Mouse (Mus musculus) limb, embryonic 15.5 days (tissue): ENCODE results near the gene Flnb. TPM values are rescaled to one million over a fixed set of nuclear protein-coding genes. Genes with fewer than 3 reads are reported as not detected.

Source experiments
- ATAC-seq: fragments of 200-750 bp; cut with Nextera tagmentation; 2 replicates; pipeline ENCODE4 v1.8.0; 2017; ENCODE audit warnings: low read depth, moderate TSS enrichment; ENCODE audit not compliant: insufficient number of reproducible peaks, low FRiP score, low TSS enrichment
- H3K27ac ChIP-seq: fragments of 300-500 bp; sonication (generic); 2 replicates; pipeline ENCODE4 v1.5.1; 2015; ENCODE audit warnings: moderate library complexity, mild to moderate bottlenecking, inconsistent platforms
- H3K27me3 ChIP-seq: fragments of 300-500 bp; sonication (generic); 2 replicates; pipeline ENCODE4 v1.6.1; 2015; ENCODE audit warnings: inconsistent platforms
- H3K36me3 ChIP-seq: fragments of 300-500 bp; sonication (generic); 2 replicates; pipeline ENCODE4 v1.6.1; 2015; ENCODE audit warnings: inconsistent platforms
- H3K4me1 ChIP-seq: fragments of 300-500 bp; sonication (generic); 2 replicates; pipeline ENCODE4 v1.6.1; 2015; ENCODE audit warnings: inconsistent platforms
- H3K4me2 ChIP-seq: fragments of 300-500 bp; sonication (generic); 2 replicates; pipeline ENCODE4 v1.6.1; 2015; ENCODE audit warnings: mild to moderate bottlenecking, inconsistent platforms
- H3K4me3 ChIP-seq: fragments of 300-500 bp; sonication (generic); 2 replicates; pipeline ENCODE4 v1.5.1; 2015; ENCODE audit warnings: mild to moderate bottlenecking, inconsistent platforms
- H3K9ac ChIP-seq: fragments of 300-500 bp; sonication (generic); 2 replicates; pipeline ENCODE4 v1.6.1; 2015; ENCODE audit warnings: inconsistent platforms
- H3K9me3 ChIP-seq: fragments of 300-500 bp; sonication (generic); 2 replicates; pipeline ENCODE4 v1.6.1; 2016; ENCODE audit warnings: inconsistent platforms
- WGBS: fragments of 180-500 bp; shearing (Covaris S2); methylation state at CpG from one replicate; pipeline ENCODE4 v1.1.7; 2015; 5-methylcytosine and 5-hydroxymethylcytosine counted together
- polyA plus RNA-seq: library from polyadenylated mRNA; unstranded; fragments of >200 nt; fragmentation: Nextera tagmentation; extraction: Ambion mirVana; gene quantifications from 2 replicates; pipeline ENCODE4 v1.2.1, GENCODE M21; 2015

Flnb gene
- polyA plus RNA-seq, 1 experiment from 2014 or later = 33.0 TPM

DNA sequence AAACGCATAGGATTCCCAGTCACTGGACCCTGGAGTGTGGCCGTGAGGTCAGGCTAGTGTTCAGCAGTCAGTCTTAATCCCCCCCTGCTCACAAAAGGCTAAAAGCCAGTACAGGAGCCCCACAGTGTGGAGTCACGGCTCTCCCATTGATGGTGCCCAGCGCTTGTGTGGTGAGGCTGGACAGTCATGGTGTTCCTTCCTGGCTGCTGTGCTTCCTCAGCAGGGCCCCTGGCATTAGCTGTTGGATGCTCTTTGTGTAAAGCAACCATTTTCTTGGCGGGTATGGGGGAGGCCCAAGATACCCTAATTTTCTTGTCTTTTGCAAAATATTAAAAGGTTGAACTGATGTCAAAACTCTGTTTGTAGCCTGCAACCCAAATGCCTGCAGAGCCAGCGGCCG, 69.4 kb downstream of the Flnb start:
- Histone ChIP-seq H3K27me3 (no peaks in the 10 kb centered on the region), H3K4me3 (no peak overlapping the region), H3K27ac (no peak overlapping the region; the same call in 1 of the 2 replicates), H3K36me3 (peaks cover 53% of the 10 kb centered on the region), H3K4me1 (peaks cover 38% of the 10 kb centered on the region), H3K9ac (no peak overlapping the region), H3K9me3 (no peaks in the 10 kb centered on the region), H3K4me2 (no peak overlapping the region)
- ATAC-seq = no peak
- 90% methylated on average over 7 of the region's 7 CpGs for WGBS

DNA sequence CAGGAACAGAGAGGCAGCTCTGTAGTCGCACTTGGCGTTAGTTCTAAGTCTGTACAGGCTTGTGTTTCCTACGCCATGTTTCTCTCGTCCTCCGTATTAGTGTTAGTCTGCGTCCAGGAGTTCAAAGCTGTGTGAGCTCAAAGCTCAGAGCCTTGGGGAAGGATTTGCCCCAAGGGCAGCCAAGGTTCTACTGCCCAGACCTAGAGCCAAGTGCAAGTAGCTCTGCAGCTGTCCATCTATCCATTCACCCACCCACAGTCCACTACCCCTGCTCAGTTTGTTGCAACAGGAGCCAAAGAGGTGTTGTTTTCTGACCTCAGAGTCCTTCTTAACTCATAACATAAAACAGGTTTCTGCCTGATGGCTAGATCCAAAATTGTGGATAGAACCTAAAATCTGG, 70.5 kb downstream of the Flnb start:
- no peak overlapping the region for H3K4me2 ChIP-seq
- WGBS = 65% methylated on average over 6 of the region's 6 CpGs
- H3K36me3 ChIP-seq = peaks cover 56% of the 10 kb centered on the region
- no peaks in the 10 kb centered on the region for H3K9me3 ChIP-seq
- no peak overlapping the region for H3K9ac ChIP-seq
- H3K27ac ChIP-seq = peak overlapping the region; percentile 90
- ATAC-seq = no peak
- peaks cover 38% of the 10 kb centered on the region for H3K4me1 ChIP-seq
- no peak overlapping the region for H3K4me3 ChIP-seq
- H3K27me3 ChIP-seq = no peaks in the 10 kb centered on the region

DNA sequence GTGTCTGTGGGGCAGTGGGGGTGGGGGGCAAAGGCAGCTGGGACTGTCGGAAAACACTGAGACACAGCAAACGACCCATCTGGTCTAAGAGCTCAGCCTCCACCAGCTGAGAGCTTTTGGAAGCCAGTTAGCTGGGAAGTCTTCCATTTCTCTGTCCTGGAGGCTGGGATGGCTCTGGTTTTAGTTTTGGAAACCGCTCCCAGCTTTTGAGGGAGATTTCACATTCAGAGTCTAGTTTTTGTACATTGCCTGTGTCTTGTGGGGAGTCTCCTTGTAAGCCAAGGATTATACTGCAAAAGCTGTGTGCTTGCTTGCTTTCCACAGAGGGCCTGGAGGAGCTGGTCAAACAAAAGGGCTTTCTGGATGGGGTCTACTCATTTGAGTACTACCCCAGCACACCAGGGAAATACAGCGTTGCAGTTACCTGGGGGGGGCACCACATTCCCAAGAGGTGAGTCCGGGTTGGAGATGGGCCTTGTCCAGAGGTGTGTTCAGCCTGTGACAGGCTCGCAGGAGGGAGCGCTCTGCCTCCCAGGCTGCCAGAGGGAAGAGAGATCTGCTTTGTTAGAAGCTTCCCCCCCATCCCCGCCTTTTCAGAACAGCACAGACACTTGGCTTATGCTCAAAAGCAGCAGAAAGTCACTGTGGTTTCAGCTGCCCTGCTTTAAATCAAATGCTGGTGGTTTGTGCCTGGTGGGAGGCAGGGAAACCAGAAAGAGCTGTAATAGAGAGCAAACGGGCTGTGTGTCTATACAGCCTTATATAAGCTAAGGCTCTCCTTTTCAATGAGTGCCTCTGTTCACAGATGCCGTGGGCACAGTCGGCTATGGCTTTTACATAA, 71.3 kb downstream of the Flnb start:
- no peak overlapping the region; the same call in 1 of the 2 replicates for H3K9ac ChIP-seq
- peak; percentile 81 for ATAC-seq
- H3K4me2 ChIP-seq = peak overlapping the region; percentile 22
- H3K36me3 ChIP-seq = peaks cover 58% of the 10 kb centered on the region
- H3K27me3 ChIP-seq = no peaks in the 10 kb centered on the region
- no peaks in the 10 kb centered on the region for H3K9me3 ChIP-seq
- H3K27ac ChIP-seq = peak overlapping the region; percentile 90
- no peak overlapping the region for H3K4me3 ChIP-seq
- 27% methylated on average over 11 of the region's 11 CpGs for WGBS
- H3K4me1 ChIP-seq = peaks cover 38% of the 10 kb centered on the region

DNA sequence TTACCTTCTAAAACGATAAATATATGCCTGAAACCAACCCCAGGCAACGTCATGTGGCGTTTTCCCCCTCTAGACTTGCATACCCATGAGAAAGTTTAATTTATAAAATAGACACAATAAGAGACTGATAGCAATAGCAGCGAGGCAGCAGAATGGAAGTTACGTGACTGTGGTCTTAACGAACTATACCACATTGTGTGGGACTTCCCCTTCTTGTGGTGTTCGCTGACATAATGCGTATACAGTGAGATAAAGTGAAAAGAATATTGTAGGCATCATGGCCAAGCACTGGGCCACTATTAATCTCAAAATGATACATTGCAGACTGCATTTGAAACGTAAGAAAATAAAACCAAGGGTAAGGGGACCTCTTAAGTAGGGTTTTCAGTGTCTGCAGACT, 72.1 kb downstream of the Flnb start:
- no peaks in the 10 kb centered on the region for H3K27me3 ChIP-seq
- WGBS = 50% methylated on average over 9 of the region's 9 CpGs
- H3K36me3 ChIP-seq = peaks cover 58% of the 10 kb centered on the region
- peak overlapping the region; percentile 90 for H3K27ac ChIP-seq
- no peak overlapping the region for H3K4me2 ChIP-seq
- no peak for ATAC-seq
- H3K9me3 ChIP-seq = no peaks in the 10 kb centered on the region
- no peak overlapping the region for H3K9ac ChIP-seq
- peaks cover 38% of the 10 kb centered on the region for H3K4me1 ChIP-seq
- H3K4me3 ChIP-seq = no peak overlapping the region

DNA sequence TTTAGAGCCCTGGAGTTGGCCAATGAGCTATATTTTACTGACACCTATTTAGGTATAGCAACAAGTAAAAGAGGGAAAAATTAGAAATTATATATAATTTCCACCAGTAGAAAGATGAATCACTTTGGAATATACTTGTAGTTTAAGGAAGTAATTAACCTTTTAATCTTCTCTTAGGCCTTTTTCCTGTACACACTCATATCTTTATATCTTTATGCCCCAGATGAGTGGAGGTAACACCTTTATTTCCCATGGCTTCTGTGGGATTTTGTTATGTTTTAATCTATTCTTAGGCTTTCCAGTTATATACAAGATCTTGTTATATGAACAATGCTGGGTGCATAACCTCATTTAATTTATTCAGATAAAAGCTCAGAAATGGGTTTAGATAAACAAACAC, 73.6 kb downstream of the Flnb start:
- H3K36me3 ChIP-seq = peaks cover 59% of the 10 kb centered on the region
- H3K9ac ChIP-seq = no peak overlapping the region
- no peaks in the 10 kb centered on the region for H3K9me3 ChIP-seq
- ATAC-seq = no peak
- H3K4me3 ChIP-seq = no peak overlapping the region
- no peak overlapping the region for H3K27ac ChIP-seq
- H3K4me2 ChIP-seq = no peak overlapping the region
- peaks cover 36% of the 10 kb centered on the region for H3K4me1 ChIP-seq
- H3K27me3 ChIP-seq = no peaks in the 10 kb centered on the region

DNA sequence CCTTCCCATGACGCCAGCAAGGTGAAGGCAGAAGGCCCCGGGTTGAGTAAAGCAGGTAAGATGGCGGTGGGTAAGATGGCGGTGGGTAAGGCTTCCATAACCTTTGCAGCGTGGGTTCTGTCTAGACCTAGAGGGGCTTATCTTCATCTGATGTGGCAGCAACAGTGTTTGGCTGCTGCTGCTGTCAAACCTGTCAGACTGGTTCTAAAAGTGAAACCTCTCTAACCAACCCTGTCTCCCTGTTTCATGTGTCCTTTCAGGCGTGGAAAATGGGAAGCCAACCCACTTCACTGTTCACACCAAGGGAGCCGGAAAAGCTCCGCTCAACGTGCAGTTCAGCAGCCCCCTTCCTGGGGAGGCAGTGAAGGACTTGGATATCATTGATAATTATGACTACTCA, 78.4 kb downstream of the Flnb start:
- peaks cover 51% of the 10 kb centered on the region for H3K4me1 ChIP-seq
- no peaks in the 10 kb centered on the region for H3K9me3 ChIP-seq
- H3K27ac ChIP-seq = peak overlapping the region; percentile 80
- H3K36me3 ChIP-seq = peaks cover 59% of the 10 kb centered on the region
- 71% methylated on average over 9 of the region's 9 CpGs for WGBS
- no peak for ATAC-seq
- H3K9ac ChIP-seq = no peak overlapping the region
- H3K4me3 ChIP-seq = no peak overlapping the region
- H3K27me3 ChIP-seq = no peaks in the 10 kb centered on the region
- no peak overlapping the region for H3K4me2 ChIP-seq

DNA sequence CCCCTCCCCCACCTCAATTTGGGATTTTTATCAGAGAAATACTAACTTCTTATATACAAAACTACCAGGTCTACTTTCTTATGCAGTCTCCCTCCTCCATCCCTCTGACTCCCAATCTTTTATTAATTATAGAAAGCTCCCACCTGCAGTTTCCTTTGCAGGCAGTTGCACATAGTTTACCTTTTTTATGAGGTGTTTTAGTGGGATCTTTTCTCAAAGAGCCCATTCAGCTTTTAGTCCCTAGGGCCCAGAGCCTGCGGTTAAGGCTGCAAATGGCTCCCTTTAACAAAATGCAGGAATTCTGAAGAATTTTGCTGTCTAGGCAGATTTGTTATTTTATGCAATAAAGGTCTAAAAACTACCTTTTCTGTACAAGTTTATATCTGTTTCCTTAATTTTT, 78.9 kb downstream of the Flnb start:
- Histone ChIP-seq H3K9me3 (no peaks in the 10 kb centered on the region), H3K4me1 (peaks cover 56% of the 10 kb centered on the region), H3K36me3 (peaks cover 57% of the 10 kb centered on the region), H3K27me3 (no peaks in the 10 kb centered on the region), H3K4me3 (no peak overlapping the region), H3K4me2 (no peak overlapping the region), H3K9ac (no peak overlapping the region), H3K27ac (peak overlapping the region; percentile 80)
- no peak for ATAC-seq
- WGBS = 40% methylated on average over 1 of the region's 1 CpGs

DNA sequence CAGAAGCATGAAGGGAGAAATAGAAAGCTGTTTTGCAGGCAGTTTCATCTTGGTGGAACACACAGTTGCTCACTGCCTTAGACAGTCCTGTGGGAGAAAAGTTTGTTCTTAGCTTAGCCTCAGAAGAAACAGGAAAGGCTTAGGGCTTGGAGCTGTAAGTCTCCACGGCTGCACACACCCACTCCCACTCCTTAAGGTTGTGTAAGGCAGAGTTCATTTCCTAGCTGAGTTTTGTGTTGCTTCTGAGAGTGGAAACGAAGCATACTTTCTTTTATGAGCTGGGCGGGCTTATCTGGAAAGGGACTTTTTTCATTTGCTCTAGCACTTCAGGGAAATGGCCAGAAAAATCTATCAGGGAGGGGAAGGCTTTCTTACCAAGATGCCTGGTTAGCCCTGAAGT, 82.2 kb downstream of the Flnb start:
- H3K9ac ChIP-seq = no peak overlapping the region
- WGBS = 12% methylated on average over 3 of the region's 3 CpGs
- ATAC-seq = peak; percentile 53

DNA sequence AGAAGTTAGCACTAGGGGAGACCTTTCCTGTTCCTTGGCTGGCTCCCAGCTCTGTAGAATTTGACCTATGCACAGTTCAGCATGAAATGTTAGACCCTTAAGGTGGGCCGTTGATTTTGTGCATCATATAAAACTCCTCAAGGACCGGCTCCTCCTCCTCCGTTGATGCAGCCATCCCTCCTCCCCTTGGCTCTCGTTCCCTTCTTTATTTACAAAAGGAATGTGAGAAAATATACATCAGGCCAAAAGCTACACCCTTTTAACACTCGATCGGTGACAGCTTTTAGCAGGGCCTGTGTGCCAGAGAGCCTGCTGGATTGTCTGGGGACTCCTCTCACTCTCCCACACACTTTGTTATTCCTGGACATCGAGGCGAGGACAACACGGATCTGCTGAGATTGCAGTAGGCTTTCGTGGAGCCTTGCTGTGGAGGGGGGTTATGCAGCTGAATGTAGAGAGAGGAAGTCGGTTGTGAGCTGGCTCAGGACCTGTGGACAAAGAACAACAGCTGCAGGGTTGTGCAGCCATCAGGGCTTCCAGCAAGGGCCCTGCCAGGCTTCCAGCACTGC, 82.8 kb downstream of the Flnb start:
- H3K27ac ChIP-seq = peak overlapping the region; percentile 89
- WGBS = 19% methylated on average over 11 of the region's 11 CpGs
- ATAC-seq = peak; percentile 72
- no peaks in the 10 kb centered on the region for H3K27me3 ChIP-seq
- H3K4me3 ChIP-seq = no peak overlapping the region
- H3K4me2 ChIP-seq = peak overlapping the region; percentile 31
- peaks cover 44% of the 10 kb centered on the region for H3K36me3 ChIP-seq
- no peak overlapping the region for H3K9ac ChIP-seq
- no peaks in the 10 kb centered on the region for H3K9me3 ChIP-seq
- H3K4me1 ChIP-seq = peaks cover 60% of the 10 kb centered on the region

More for the DNA sequence above, 82.2 kb downstream of the Flnb start:
- peak overlapping the region; percentile 89 for H3K27ac ChIP-seq
- H3K9me3 ChIP-seq = no peaks in the 10 kb centered on the region
- H3K36me3 ChIP-seq = peaks cover 42% of the 10 kb centered on the region
- no peaks in the 10 kb centered on the region for H3K27me3 ChIP-seq
- peaks cover 60% of the 10 kb centered on the region for H3K4me1 ChIP-seq
- H3K4me2 ChIP-seq = peak overlapping the region; percentile 31
- no peak overlapping the region for H3K4me3 ChIP-seq

DNA sequence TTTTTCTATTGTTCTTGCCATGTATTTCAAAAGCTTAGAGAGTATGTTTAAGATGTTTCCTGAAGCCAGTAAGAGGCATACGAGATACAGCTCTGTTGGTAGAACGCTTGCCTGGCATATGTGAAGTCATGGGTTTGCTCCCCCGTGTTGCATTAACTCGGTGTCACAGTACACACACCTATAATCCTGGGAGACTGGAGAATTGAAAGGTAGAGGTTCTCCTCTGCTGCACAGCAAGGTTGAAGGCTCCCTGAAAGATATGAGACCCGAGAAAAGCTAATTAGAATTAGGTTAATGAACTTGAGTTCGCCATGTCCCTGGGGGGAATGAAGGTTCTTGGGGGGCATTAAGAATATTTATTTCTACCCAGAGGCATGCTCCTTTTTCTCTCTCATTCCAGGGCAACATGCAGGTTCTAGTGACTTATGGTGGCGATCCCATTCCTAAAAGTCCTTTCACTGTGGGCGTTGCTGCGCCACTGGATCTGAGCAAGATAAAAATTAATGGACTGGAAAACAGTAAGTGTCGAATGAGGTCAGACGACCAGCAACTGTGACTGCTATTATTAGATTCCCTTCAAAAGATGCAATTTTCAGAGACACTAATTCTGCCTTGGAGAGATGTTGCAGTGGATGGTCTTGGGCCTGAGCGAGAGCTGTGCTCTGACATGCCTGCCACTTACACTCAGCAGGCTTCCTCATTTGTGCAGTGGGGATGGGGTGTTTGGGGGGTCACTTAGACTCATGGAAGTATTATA, 83.9 kb downstream of the Flnb start:
- Histone ChIP-seq H3K27ac (peak overlapping the region; percentile 89; the same call in 1 of the 2 replicates), H3K27me3 (no peaks in the 10 kb centered on the region), H3K36me3 (peaks cover 43% of the 10 kb centered on the region), H3K9me3 (no peaks in the 10 kb centered on the region), H3K4me3 (no peak overlapping the region), H3K4me1 (peaks cover 52% of the 10 kb centered on the region), H3K4me2 (no peak overlapping the region), H3K9ac (no peak overlapping the region)
- 56% methylated on average over 12 of the region's 12 CpGs for WGBS
- ATAC-seq = no peak

DNA sequence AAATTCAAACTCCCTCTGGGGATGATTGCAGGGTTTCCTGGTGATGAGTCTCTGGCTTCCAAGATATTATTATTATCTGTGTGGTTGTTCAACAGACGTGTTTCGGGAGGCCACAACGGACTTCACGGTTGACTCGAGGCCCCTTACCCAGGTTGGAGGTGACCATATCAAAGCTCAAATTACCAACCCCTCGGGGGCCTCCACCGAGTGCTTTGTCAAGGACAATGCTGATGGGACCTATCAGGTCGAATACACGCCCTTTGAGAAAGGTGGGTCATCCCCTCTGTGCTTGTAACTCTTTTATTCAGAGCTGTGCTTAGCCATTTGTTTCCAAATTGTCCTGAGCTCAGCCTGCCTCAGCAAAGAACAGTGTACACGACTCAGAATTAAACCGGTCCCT, 89.3 kb downstream of the Flnb start:
- H3K9ac ChIP-seq = no peak overlapping the region
- H3K27ac ChIP-seq = no peak overlapping the region
- no peak overlapping the region for H3K4me3 ChIP-seq
- H3K36me3 ChIP-seq = peaks cover 64% of the 10 kb centered on the region
- H3K27me3 ChIP-seq = no peaks in the 10 kb centered on the region
- H3K4me2 ChIP-seq = no peak overlapping the region
- 79% methylated on average over 11 of the region's 11 CpGs for WGBS
- H3K9me3 ChIP-seq = no peaks in the 10 kb centered on the region
- peaks cover 1% of the 10 kb centered on the region for H3K4me1 ChIP-seq
- no peak for ATAC-seq

DNA sequence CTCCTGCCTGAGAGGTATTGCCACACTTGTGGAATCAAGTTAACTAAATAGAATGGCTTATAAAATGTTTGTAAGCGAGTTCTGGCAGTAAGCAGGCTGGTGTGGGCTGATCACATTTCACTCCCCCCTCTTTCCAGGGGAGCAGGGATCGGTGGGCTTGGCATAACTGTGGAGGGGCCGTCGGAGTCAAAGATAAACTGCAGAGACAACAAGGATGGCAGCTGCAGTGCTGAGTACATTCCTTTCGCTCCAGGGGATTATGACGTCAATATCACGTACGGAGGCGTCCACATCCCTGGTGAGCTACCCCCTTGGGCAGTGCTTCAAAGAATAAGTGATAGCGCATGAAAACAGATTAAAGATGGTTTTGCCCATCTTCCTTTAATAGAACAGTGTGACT, 91.7 kb downstream of the Flnb start:
- 48% methylated on average over 10 of the region's 10 CpGs for WGBS
- Histone ChIP-seq H3K4me1 (peaks cover 15% of the 10 kb centered on the region; the same call in 1 of the 2 replicates), H3K4me2 (no peak overlapping the region), H3K9me3 (no peaks in the 10 kb centered on the region), H3K9ac (no peak overlapping the region), H3K36me3 (peaks cover 66% of the 10 kb centered on the region), H3K27ac (no peak overlapping the region), H3K27me3 (no peaks in the 10 kb centered on the region), H3K4me3 (no peak overlapping the region)
- ATAC-seq = 0 out of 2 replicates have a peak, but pooled peaks have one; percentile 58
